Mouse (Mus musculus) myocyte (in vitro differentiated cells): ENCODE data around the gene Odf4. TPM values are rescaled to one million over a fixed set of nuclear protein-coding genes. Genes with fewer than 3 reads are reported as not detected.

Experiments used
- H3K27me3 ChIP-seq: one replicate; pipeline ENCODE4 v1.6.1; 2011; ENCODE audit not compliant: control insufficient read depth, insufficient read depth, insufficient read length
- H3K36me3 ChIP-seq: one replicate; pipeline ENCODE4 v1.6.1; 2011; ENCODE audit not compliant: control insufficient read depth, insufficient read depth
- H3K4me2 ChIP-seq: one replicate; pipeline ENCODE4 v1.6.1; 2011; ENCODE audit warnings: low read depth, control low read depth
- H3K4me3 ChIP-seq: one replicate; pipeline ENCODE4 v1.5.1; 2011; ENCODE audit warnings: mild to moderate bottlenecking, control low read depth, moderate library complexity
- H3K79me2 ChIP-seq: one replicate; pipeline ENCODE4 v1.6.1; 2011; ENCODE audit not compliant: control insufficient read depth, insufficient read depth
- H3ac ChIP-seq: one replicate; pipeline ENCODE4 v1.6.1; 2011; ENCODE audit not compliant: control insufficient read depth, insufficient read length
- CEBPB ChIP-seq: IDR thresholded peaks from 2 replicates; pipeline ENCODE4 v1.6.1; 2011; ENCODE audit warnings: mild to moderate bottlenecking, moderate library complexity; ENCODE audit not compliant: poor library complexity, insufficient read depth, severe bottlenecking
- E2F4 ChIP-seq: IDR thresholded peaks from one replicate; pipeline ENCODE4 v1.6.1; 2011; ENCODE audit warnings: mild to moderate bottlenecking, control low read depth, moderate library complexity; ENCODE audit not compliant: insufficient read depth
- MAX ChIP-seq: IDR thresholded peaks from one replicate; pipeline ENCODE4 v1.6.1; 2011; ENCODE audit warnings: low read depth, mild to moderate bottlenecking, control low read depth
- MYOD1 ChIP-seq, 3 experiments: IDR thresholded peaks; one replicate each; pipeline ENCODE4 v1.6.1; 2011; ENCODE audit warnings: control low read depth in 2 of 3, low read depth in 2 of 3, mild to moderate bottlenecking in 2 of 3, moderate library complexity in 1 of 3; ENCODE audit not compliant: insufficient read length in 2 of 3, control insufficient read depth in 1 of 3
- MYOG ChIP-seq, 3 experiments: IDR thresholded peaks; one replicate each; pipeline ENCODE4 v1.6.1; 2011; ENCODE audit warnings: control low read depth in 2 of 3, low read depth in 2 of 3, mild to moderate bottlenecking in 2 of 3; ENCODE audit not compliant: insufficient read length in 2 of 3, control insufficient read depth in 1 of 3, insufficient read depth in 1 of 3
- POLR2A ChIP-seq: IDR thresholded peaks from one replicate; pipeline ENCODE4 v1.6.1; 2011; ENCODE audit warnings: low read depth, mild to moderate bottlenecking, control low read depth, moderate library complexity; ENCODE audit not compliant: insufficient read length
- POLR2AphosphoS2 ChIP-seq: IDR thresholded peaks from one replicate; pipeline ENCODE4 v1.6.1; 2011; ENCODE audit warnings: low read depth, control low read depth; ENCODE audit not compliant: insufficient read length
- REST ChIP-seq: IDR thresholded peaks from one replicate; pipeline ENCODE4 v1.6.1; 2011; ENCODE audit warnings: mild to moderate bottlenecking, control low read depth, moderate library complexity; ENCODE audit not compliant: insufficient read depth, insufficient read length
- SRF ChIP-seq: IDR thresholded peaks from one replicate; pipeline ENCODE4 v1.6.1; 2011; ENCODE audit warnings: low read depth; ENCODE audit not compliant: control insufficient read depth, insufficient read length
- TCF12 ChIP-seq: IDR thresholded peaks from one replicate; pipeline ENCODE4 v1.6.1; 2011; ENCODE audit warnings: mild to moderate bottlenecking, control low read depth; ENCODE audit not compliant: poor library complexity, insufficient read depth, severe bottlenecking
- TCF3 ChIP-seq: IDR thresholded peaks from one replicate; pipeline ENCODE4 v1.6.1; 2011; ENCODE audit warnings: low read depth, control low read depth; ENCODE audit not compliant: insufficient read length
- USF1 ChIP-seq: IDR thresholded peaks from one replicate; pipeline ENCODE4 v1.6.1; 2011; ENCODE audit warnings: low read depth, mild to moderate bottlenecking, control low read depth, moderate library complexity
- polyA plus RNA-seq: library from polyadenylated mRNA; unstranded; fragments of >200 nt; fragmentation: generic; extraction: Trizol; gene quantifications from one replicate; pipeline ENCODE4 v1.2.1, GENCODE M21; 2012; ENCODE audit warnings: missing spikeins

Gene Odf4
- polyA plus RNA-seq, 1 experiment: not detected

- H3K36me3 ChIP-seq: peaks cover 10% of the 10 kb centered on the region
- TF ChIP-seq REST (no peak), USF1 (no peak), CEBPB (no peak), POLR2AphosphoS2 (no peak), TCF3 (no peak), POLR2A (no peak), MYOG (IDR thresholded peaks at IDR 0.05; ENCODE audit: control insufficient read depth in 1 of 3, insufficient read depth in 1 of 3, insufficient read length in 2 of 3, low read depth in 2 of 3) (no peak), SRF (no peak), TCF12 (no peak), E2F4 (no peak), MAX (no peak), MYOD1 (IDR thresholded peaks at IDR 0.05; ENCODE audit: control insufficient read depth in 1 of 3, insufficient read length in 2 of 3, low read depth in 2 of 3) (no peak)
Observed at GRCm38 (mm10) chr11:68906461-68906790, 20.5 kb downstream of the Odf4 start.

GRCm38 (mm10) chr11:68905665-68906460 lies 21.0 kb downstream of the Odf4 start:
- no peak overlapping the region for H3ac ChIP-seq

More at GRCm38 (mm10) chr11:68906461-68906790, 20.5 kb downstream of the Odf4 start:
- peaks cover 14% of the 10 kb centered on the region for H3K79me2 ChIP-seq
- H3K4me2 ChIP-seq: no peak overlapping the region
- H3ac ChIP-seq: no peak overlapping the region
- no peak overlapping the region for H3K4me3 ChIP-seq
- H3K27me3 ChIP-seq: no peaks in the 10 kb centered on the region

GRCm38 (mm10) chr11:68905138-68905531 lies 21.7 kb downstream of the Odf4 start:
- no peak overlapping the region for H3K4me3 ChIP-seq
- H3K36me3 ChIP-seq: peaks cover 10% of the 10 kb centered on the region
- TF ChIP-seq USF1 (no peak), TCF12 (no peak), SRF (no peak), CEBPB (no peak), E2F4 (no peak), REST (no peak), TCF3 (no peak), MAX (no peak), MYOG (IDR thresholded peaks at IDR 0.05; ENCODE audit: control insufficient read depth in 1 of 3, insufficient read depth in 1 of 3, insufficient read length in 2 of 3, low read depth in 2 of 3) (no peak), MYOD1 (IDR thresholded peaks at IDR 0.05; ENCODE audit: control insufficient read depth in 1 of 3, insufficient read length in 2 of 3, low read depth in 2 of 3) (no peak), POLR2AphosphoS2 (no peak), POLR2A (no peak)

More at GRCm38 (mm10) chr11:68905665-68906460, 21.0 kb downstream of the Odf4 start:
- H3K4me2 ChIP-seq: no peak overlapping the region
- H3K36me3 ChIP-seq: peaks cover 10% of the 10 kb centered on the region
- TF ChIP-seq POLR2AphosphoS2: peak; percentile 64
- TF ChIP-seq CEBPB: no peak
- H3K4me3 ChIP-seq: no peak overlapping the region
- H3K79me2 ChIP-seq: peaks cover 14% of the 10 kb centered on the region
- H3K27me3 ChIP-seq: no peaks in the 10 kb centered on the region

GRCm38 (mm10) chr11:68904375-68905137 lies 22.3 kb downstream of the Odf4 start:
- H3K27me3 ChIP-seq: no peaks in the 10 kb centered on the region
- H3K36me3 ChIP-seq: peaks cover 10% of the 10 kb centered on the region
- H3ac ChIP-seq: no peak overlapping the region
- TF ChIP-seq CEBPB: no peak
- H3K4me2 ChIP-seq: no peak overlapping the region
- H3K4me3 ChIP-seq: no peak overlapping the region
- H3K79me2 ChIP-seq: peaks cover 14% of the 10 kb centered on the region

More at GRCm38 (mm10) chr11:68905138-68905531, 21.7 kb downstream of the Odf4 start:
- Histone ChIP-seq H3K4me2 (no peak overlapping the region), H3K27me3 (no peaks in the 10 kb centered on the region), H3K79me2 (peaks cover 14% of the 10 kb centered on the region), H3ac (no peak overlapping the region)

GRCm38 (mm10) chr11:68903775-68904174 lies 23.1 kb downstream of the Odf4 start:
- Histone ChIP-seq H3K36me3 (peaks cover 10% of the 10 kb centered on the region), H3K4me2 (no peak overlapping the region), H3K79me2 (peaks cover 14% of the 10 kb centered on the region), H3K27me3 (peaks cover 5% of the 10 kb centered on the region), H3K4me3 (no peak overlapping the region), H3ac (no peak overlapping the region)
- TF ChIP-seq REST: no peak
